Mouse (Mus musculus) liver, embryonic 11.5 days (tissue): ENCODE results near the gene Pitpnc1. TPM values are rescaled to one million over a fixed set of nuclear protein-coding genes. Genes with fewer than 3 reads are reported as not detected.

Experiments used
- ATAC-seq: fragments of 200-750 bp; cut with Nextera tagmentation; replicated peaks from 2 replicates; pipeline ENCODE4 v1.8.0; 2017; ENCODE audit warnings: moderate number of reproducible peaks, mild to moderate bottlenecking, moderate TSS enrichment, moderate library complexity; ENCODE audit not compliant: low FRiP score
- DNase-seq: peaks from one replicate; pipeline ENCODE4 v3.0.0-alpha.2; 2017; ENCODE audit warnings: low spot score
- H3K27ac ChIP-seq: fragments of 300-500 bp; sonication (generic); 2 replicates; pipeline ENCODE4 v1.5.1; 2014; ENCODE audit warnings: mild to moderate bottlenecking, low read depth, low read length, control low read depth
- H3K27me3 ChIP-seq: fragments of 300-500 bp; sonication (generic); replicated peaks from 2 replicates; pipeline ENCODE4 v1.6.1; 2014; ENCODE audit warnings: low read length, mixed read lengths; ENCODE audit not compliant: control insufficient read depth, insufficient read depth
- H3K36me3 ChIP-seq: fragments of 300-500 bp; sonication (generic); 2 replicates; pipeline ENCODE4 v1.6.1; 2014; ENCODE audit warnings: mild to moderate bottlenecking, low read length, moderate library complexity, mixed read lengths; ENCODE audit not compliant: control insufficient read depth, insufficient read depth
- H3K4me1 ChIP-seq: fragments of 300-500 bp; sonication (generic); replicated peaks from 2 replicates; pipeline ENCODE4 v1.6.1; 2014; ENCODE audit warnings: low read length, mixed read lengths; ENCODE audit not compliant: control insufficient read depth, insufficient read depth
- H3K4me2 ChIP-seq: fragments of 300-500 bp; sonication (generic); 2 replicates; pipeline ENCODE4 v1.6.1; 2014; ENCODE audit warnings: mild to moderate bottlenecking, control low read depth, moderate library complexity
- H3K4me3 ChIP-seq: fragments of 300-500 bp; sonication (generic); 2 replicates; pipeline ENCODE4 v1.5.1; 2014; ENCODE audit warnings: low read depth, low read length, control low read depth
- H3K9ac ChIP-seq: fragments of 300-500 bp; sonication (generic); 2 replicates; pipeline ENCODE4 v1.6.1; 2014; ENCODE audit warnings: low read depth, low read length, control low read depth
- H3K9me3 ChIP-seq: fragments of 300-500 bp; sonication (generic); 2 replicates; pipeline ENCODE4 v1.6.1; 2016; ENCODE audit warnings: low read length, inconsistent platforms, mixed read lengths; ENCODE audit not compliant: control insufficient read depth
- WGBS: fragments of 180-500 bp; shearing (Covaris S2); extraction: QIAGEN DNeasy Blood & Tissue Kit; methylation state at CpG from one replicate; pipeline ENCODE4 v1.1.7; 2014; 5-methylcytosine and 5-hydroxymethylcytosine counted together
- polyA plus RNA-seq: library from polyadenylated mRNA; unstranded; fragments of >200 nt; fragmentation: Nextera tagmentation; extraction: Ambion mirVana; gene quantifications from 2 replicates; pipeline ENCODE4 v1.2.1, GENCODE M21; 2014

The Pitpnc1 gene
- polyA plus RNA-seq, 1 experiment from 2014 or later: 19.2 TPM

DNA sequence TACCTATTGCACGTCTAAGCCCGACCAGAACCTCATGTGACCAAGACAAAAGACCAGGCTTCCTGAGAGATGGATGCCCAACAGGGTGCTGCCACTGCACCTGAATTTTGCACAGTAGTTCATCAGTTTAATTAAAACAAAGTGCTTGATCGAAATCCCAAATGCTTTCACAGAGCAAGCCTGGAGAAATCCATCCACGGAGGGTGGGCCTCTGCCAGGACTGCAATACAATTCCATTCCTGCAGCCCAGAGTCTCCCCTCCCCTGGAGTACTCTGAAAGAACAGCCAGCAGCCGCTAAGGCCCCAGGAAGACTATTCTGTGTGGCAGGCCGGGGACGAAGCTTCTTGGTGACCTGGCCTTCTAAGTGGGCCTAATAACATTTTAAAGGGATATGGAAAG is 50.6 kb downstream of the Pitpnc1 start:
- Histone ChIP-seq H3K9me3 (no peaks in the 10 kb centered on the region), H3K4me2 (no peak overlapping the region), H3K27ac (no peak overlapping the region), H3K9ac (no peak overlapping the region), H3K36me3 (no peaks in the 10 kb centered on the region), H3K27me3 (no peaks in the 10 kb centered on the region), H3K4me1 (peaks cover 52% of the 10 kb centered on the region), H3K4me3 (no peak overlapping the region)
- ATAC-seq (no peak), DNase-seq (no peak)
- WGBS: 72% methylated on average over 7 of the region's 7 CpGs

DNA sequence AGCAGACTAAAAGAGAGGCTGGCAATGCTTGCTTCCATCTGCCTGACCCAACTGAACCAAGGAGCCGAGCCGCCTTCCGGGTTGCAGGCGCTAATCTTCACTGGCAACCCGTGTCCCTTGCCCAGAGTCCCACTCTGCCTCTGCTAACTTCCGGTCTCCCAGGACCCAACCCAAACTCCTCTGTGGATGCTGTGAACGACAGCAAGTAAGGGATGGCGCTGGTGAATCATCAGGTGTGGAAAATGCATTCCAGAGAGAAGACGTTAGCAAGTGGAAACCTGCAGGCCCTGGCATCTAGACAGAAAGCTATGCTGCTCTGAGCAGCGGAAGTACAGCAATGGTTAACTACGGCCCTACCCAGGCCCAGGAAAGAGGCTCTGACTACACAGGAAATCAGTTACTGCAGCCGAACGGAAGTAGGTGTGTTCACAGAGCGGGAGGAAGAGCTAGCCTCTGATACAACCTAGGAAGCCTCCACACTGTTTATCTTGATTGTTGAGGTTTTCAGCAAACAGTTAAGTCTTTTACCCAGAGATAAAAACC is 53.4 kb downstream of the Pitpnc1 start:
- Histone ChIP-seq H3K4me3 (peak overlapping the region; percentile 36), H3K27ac (peak overlapping the region; percentile 94), H3K4me2 (peak overlapping the region; percentile 71), H3K9me3 (no peaks in the 10 kb centered on the region), H3K4me1 (peaks cover 63% of the 10 kb centered on the region), H3K9ac (peak overlapping the region; percentile 64), H3K27me3 (no peaks in the 10 kb centered on the region), H3K36me3 (no peaks in the 10 kb centered on the region)
- 31% methylated on average over 14 of the region's 14 CpGs for WGBS
- ATAC-seq (peak; percentile 85), DNase-seq (peak; percentile 55)

DNA sequence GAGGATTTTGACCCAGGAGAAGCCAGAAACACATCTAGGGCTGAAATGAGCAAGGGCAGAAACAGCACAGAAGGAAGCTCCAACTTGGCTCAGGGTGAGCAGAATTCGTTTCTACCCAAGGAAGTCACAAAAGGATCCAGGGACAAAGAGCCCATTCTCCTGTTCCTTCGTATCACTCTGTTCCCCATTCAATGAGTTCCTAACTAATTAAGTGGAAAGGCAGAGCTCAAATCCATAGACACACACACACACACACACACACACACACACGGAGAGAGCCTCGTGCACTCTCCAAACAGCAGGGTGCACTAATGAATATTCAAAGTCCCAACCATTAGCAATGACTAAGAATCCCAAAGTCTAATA is 54.0 kb downstream of the Pitpnc1 start:
- Histone ChIP-seq H3K36me3 (no peaks in the 10 kb centered on the region), H3K27me3 (no peaks in the 10 kb centered on the region), H3K9ac (peak overlapping the region; percentile 64), H3K4me1 (peaks cover 63% of the 10 kb centered on the region), H3K9me3 (no peaks in the 10 kb centered on the region), H3K4me3 (peak overlapping the region; percentile 36), H3K27ac (peak overlapping the region; percentile 94), H3K4me2 (peak overlapping the region; percentile 71)
- WGBS: 31% methylated on average over 4 of the region's 4 CpGs
- DNase-seq (no peak), ATAC-seq (no peak)

DNA sequence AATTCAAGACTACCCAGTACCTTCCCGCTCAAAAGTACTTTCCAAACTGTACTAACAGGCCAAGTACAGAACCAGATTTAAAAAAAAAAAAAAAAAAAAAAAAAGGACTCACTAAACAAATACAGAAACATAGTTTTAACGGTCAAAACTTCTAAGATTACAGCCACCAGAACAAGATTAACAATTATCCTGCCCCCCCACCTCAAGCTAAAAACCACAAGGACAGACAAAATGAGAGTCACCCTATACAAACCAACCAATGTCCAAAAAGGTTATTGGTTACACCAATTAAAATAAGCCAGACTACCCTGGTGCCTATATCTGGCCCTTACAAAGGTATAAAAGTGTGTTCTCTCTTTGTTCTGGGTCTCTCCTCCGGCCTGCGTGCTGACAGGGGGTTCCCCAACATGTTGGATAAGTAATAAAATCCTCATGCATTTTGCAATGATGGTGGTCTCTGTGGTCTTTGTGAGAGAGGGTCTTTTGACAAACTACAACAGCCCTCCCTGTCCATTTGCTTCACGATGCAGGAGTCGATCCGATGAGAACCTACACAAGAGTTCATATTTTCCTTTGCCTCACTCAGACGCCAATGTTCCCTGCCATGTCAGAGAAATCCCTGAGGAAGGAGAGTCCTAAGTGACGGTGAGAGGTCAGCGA is 54.5 kb downstream of the Pitpnc1 start:
- Histone ChIP-seq H3K27ac (peak overlapping the region; percentile 94), H3K9ac (peak overlapping the region; percentile 64), H3K4me2 (peak overlapping the region; percentile 71), H3K36me3 (no peaks in the 10 kb centered on the region), H3K4me1 (peaks cover 63% of the 10 kb centered on the region), H3K27me3 (no peaks in the 10 kb centered on the region), H3K9me3 (no peaks in the 10 kb centered on the region), H3K4me3 (peak overlapping the region; percentile 36)
- ATAC-seq (no peak), DNase-seq (no peak)
- 64% methylated on average over 10 of the region's 10 CpGs for WGBS

DNA sequence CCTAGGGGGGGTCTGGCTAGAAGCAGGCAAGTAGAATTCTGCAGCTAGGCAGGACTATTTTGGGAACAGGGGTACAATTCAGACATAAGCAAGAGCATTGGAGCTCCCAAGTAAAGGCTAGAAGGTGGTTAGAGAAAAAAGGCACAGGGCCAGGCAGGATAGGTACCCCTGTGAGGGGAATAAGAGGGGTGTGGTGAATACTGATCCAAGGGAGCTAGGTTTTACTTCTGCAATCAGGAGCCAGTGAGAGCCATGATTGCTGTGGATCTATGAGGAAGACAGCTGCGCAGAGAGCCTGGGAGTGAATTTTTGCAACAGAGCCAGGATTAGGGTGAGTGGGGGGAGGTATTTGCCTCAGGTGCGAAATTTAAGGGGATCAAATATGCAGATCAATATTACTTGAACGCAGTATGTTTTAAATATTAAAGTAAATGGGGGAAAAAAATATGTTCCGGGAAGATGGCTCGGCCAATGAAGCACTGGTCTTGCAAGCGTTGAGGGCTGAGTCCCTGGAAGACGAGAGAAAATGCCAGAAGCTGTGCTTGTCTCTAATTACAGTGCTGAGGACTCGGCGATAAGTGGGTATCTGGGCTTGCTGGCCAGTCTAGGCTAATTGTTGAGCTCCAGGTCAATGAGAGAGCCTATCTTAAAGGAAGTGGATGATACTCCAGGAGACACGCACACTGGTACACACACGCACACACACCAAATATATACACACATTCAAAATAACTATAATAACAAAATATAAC is 55.3 kb downstream of the Pitpnc1 start:
- H3K27ac ChIP-seq: 0 out of 2 replicates have a peak overlapping the region, but pooled peaks have one; percentile 1
- no peaks in the 10 kb centered on the region for H3K9me3 ChIP-seq
- H3K4me1 ChIP-seq: peaks cover 71% of the 10 kb centered on the region
- no peak overlapping the region for H3K4me3 ChIP-seq
- DNase-seq: no peak
- H3K4me2 ChIP-seq: peak overlapping the region; percentile 0; the same call in 1 of the 2 replicates
- no peak for ATAC-seq
- WGBS: 51% methylated on average over 11 of the region's 11 CpGs
- H3K9ac ChIP-seq: no peak overlapping the region
- H3K27me3 ChIP-seq: no peaks in the 10 kb centered on the region
- H3K36me3 ChIP-seq: no peaks in the 10 kb centered on the region

DNA sequence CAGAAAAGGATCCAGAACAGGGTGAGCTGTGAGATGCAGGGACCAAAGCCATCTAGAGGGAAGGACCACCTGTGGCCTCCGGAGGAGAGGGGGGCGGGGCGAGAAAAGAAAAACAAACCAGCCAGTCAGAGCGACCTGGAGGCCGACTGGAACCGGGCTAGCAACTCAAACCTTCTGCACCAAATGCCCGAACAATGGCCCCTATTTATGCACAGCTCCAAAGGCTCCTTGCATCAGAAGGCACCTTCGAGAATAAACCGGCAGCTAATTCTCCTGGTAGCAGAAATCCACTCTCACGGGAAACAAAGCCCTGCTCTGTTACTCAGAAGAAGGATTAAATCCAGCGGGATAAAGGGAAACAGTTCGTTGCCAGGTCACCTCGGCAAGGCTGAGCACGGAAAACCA is 57.2 kb downstream of the Pitpnc1 start:
- WGBS: 10% methylated on average over 13 of the region's 14 CpGs
- Histone ChIP-seq H3K9ac (peak overlapping the region; percentile 53), H3K36me3 (no peaks in the 10 kb centered on the region), H3K4me3 (peak overlapping the region; percentile 22), H3K27ac (peak overlapping the region; percentile 4; the same call in 1 of the 2 replicates), H3K9me3 (no peaks in the 10 kb centered on the region), H3K4me1 (peaks cover 87% of the 10 kb centered on the region), H3K27me3 (no peaks in the 10 kb centered on the region), H3K4me2 (peak overlapping the region; percentile 68)
- ATAC-seq: no peak
- no peak for DNase-seq

DNA sequence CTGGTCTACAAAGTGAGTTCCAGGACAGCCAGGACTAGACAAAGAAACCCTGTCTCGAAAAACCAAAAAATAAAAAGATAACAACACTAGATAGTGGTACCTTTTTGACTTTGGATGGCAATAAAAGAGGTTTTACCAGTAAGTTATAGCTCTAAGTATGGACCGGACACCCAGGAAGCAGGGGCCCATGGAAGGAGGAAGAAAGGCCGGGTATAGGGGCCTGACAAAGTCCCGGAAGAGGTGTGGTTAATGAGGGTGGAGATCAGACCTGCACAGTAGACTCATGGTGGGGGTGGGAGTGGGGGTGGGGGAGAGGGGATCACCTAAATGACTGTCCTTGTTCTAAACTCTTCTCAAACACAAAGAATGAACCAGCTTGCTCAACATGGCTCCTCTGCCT is 58.4 kb downstream of the Pitpnc1 start:
- no peak for ATAC-seq

DNA sequence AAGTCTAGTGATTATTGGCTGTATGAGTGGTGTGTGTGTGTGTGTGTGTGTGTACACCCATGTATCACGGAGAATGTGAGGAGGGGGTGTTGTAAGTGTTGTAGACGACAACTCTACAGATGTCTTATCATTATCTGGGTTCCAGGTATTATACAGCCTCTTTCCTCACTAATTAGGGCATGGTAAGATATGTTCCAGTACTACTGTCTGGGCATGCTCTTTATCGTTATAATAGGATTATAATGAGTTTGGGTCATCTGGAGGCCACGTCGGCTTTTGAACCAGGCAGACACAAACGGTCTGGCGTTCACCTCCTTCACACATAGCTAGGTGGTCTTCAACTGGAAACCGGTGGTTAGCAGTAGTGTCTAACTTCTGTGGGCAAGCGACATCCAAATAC is 58.9 kb downstream of the Pitpnc1 start:
- Histone ChIP-seq H3K4me1 (peaks cover 83% of the 10 kb centered on the region), H3K4me3 (no peak overlapping the region), H3K27ac (peak overlapping the region; percentile 77), H3K36me3 (no peaks in the 10 kb centered on the region), H3K9me3 (no peaks in the 10 kb centered on the region), H3K27me3 (no peaks in the 10 kb centered on the region), H3K4me2 (peak overlapping the region; percentile 68), H3K9ac (no peak overlapping the region; the same call in 1 of the 2 replicates)
- ATAC-seq: no peak
- DNase-seq: no peak
- 69% methylated on average over 9 of the region's 9 CpGs for WGBS

More for the DNA sequence above, 58.4 kb downstream of the Pitpnc1 start:
- Histone ChIP-seq H3K9me3 (no peaks in the 10 kb centered on the region), H3K4me3 (no peak overlapping the region), H3K27ac (peak overlapping the region; percentile 77; the same call in 1 of the 2 replicates), H3K9ac (no peak overlapping the region), H3K4me2 (peak overlapping the region; percentile 68), H3K4me1 (peaks cover 86% of the 10 kb centered on the region), H3K36me3 (no peaks in the 10 kb centered on the region), H3K27me3 (no peaks in the 10 kb centered on the region)
- WGBS: 60% methylated on average over 4 of the region's 4 CpGs
- no peak for DNase-seq
